Mouse (Mus musculus) cerebellum, adult 11 months (tissue): Measurements from ENCODE around the gene Cyb5d2.

ENCODE experiments used
- DNase-seq: peaks from one replicate; pipeline ENCODE4 v3.0.0; 2022

The Cyb5d2 gene

DNA sequence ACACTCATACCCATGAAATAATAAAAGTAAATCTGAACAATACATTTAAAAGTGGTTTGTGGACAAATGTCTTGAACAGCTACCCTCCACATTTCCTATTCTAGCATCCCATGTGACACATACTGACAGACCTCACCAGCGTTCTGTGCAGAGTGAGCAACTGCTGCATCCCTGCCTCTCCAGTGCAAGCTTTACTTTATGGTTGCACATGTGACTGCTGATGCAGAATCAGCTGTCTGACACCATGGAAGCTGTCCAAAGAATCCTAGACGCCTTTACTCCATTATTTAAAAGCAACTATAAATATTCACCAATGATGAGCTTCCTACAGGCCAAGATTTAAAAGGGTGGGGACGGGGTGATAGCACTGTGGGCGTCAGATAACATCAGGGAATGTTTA lies 24.5 kb downstream of the Cyb5d2 start:
- no peak for DNase-seq

- no peak for DNase-seq
These were observed 25.1 kb downstream of the Cyb5d2 start for GRCm38 (mm10) chr11:72770816-72771215.

DNA sequence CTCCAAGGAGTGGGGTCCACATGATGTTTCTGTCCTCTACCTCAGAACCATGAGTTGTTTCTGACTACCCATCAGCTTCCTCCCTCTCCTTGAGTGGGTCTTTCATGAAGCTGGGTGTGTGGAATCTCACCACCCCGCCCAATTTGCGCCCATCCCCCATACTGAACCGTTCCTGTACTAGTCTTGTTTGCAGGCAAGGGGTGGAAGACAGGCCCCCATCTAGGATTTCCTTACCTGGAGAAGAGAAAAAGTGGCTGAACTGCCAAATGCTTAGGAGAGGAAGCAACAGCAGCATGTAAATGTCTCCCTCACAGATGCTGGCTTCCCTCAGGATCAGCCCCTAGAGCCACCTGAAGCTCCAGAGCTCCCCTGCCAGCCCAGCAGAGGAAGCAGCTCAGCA lies 25.6 kb downstream of the Cyb5d2 start:
- no peak for DNase-seq

DNA sequence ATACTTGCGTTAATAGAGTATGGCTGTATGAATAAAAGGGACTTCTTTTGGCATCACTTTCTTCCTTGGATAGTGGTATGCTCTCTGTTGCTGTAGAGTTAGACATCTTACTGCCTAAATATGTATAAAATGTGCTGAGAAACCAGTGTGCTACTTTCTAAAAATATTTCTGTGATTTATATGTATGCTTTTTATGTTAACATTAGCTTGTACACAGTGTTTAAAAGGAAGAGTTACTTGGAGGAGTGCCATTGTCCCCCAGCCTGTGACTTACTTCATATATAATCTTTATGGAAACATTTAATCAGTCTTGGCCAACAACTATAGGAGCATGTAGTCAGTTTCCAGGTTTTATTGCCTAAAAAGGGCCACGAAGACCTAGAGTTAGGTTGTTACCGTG lies 26.9 kb downstream of the Cyb5d2 start:
- no peak for DNase-seq

GRCm38 (mm10) chr11:72767716-72768115 lies 28.2 kb downstream of the Cyb5d2 start:
- no peak for DNase-seq

DNA sequence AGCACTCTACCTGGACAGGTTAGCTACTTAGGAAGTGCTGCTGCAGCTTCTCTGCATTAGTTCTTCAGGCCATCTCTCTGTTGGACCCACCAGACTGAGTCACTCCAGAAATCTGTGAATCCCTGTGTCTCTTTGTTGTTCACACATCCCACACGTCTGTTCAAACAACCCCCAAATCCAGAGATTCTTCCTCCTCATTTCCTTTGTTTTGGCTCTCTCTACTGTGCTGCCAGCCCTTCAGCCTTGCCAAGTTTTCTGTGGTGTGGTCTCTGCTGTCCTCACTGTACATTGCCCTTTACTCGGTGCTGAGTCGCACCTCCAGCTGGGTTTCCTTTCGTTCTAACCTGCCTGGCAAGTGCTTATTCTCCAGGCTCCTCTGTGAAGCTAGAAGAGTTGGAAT lies 31.7 kb downstream of the Cyb5d2 start:
- DNase-seq: no peak

DNA sequence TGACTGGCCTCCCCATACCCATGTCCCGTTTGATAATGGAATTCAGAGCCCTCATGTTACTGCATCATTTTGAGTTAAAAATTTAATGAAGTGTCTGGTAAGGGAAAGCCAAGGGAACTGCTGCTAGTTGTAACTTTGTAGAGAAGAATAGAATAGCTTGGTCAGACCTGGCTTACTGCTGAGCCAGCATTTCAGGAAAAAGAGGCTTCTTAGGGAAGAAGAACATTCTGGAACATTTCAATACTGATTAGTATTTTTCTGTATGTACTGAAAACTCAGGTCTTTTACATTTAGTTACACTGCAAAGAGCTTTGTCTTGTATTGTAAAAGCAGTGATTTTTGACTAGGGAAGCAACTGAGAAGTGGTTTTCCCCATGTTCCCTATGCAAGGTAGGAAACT lies 35.2 kb downstream of the Cyb5d2 start:
- no peak for DNase-seq

- DNase-seq: no peak
These were observed 36.4 kb downstream of the Cyb5d2 start for GRCm38 (mm10) chr11:72759581-72759980.

DNA sequence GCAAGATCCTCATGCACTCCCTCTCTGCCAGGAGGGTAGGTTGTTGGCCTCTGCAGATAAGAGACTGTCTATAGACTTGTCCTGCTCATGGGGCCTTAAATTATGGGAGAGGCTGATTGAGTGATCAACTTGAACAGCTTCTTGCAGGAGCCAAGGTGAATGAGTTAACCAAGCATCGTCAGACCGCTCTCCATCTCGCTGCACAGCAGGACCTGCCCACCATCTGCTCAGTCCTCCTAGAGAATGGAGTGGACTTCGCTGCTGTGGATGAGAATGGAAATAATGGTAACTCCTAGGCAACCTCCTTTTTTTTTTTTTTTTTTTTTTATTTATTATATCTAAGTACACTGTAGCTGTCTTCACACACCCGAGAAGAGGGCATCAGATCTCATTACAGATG lies 37.6 kb downstream of the Cyb5d2 start:
- DNase-seq: no peak

GRCm38 (mm10) chr11:72751956-72752355 lies 44.0 kb downstream of the Cyb5d2 start:
- DNase-seq: no peak

GRCm38 (mm10) chr11:72739048-72739447 lies 56.9 kb downstream of the Cyb5d2 start:
- DNase-seq: no peak

DNA sequence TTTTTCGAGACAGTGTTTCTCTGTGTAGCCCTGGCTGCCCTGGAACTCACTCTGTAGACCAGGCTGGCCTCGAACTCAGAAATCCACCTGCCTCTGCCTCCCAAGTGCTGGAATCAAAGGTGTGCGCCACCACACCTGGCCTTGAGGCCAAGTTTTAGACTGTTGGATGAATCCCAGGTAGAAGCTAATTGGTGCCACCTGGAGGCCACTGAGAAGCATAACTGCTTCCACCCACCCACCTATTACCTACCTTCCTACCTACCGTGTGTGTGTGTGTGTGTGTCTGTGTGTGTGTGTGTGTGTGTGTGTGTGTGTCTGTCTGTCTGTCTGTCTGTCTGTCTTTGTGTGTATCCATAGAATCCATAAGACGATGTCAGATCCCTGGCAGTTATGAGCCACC lies 58.4 kb downstream of the Cyb5d2 start:
- peak; percentile 5 for DNase-seq

DNA sequence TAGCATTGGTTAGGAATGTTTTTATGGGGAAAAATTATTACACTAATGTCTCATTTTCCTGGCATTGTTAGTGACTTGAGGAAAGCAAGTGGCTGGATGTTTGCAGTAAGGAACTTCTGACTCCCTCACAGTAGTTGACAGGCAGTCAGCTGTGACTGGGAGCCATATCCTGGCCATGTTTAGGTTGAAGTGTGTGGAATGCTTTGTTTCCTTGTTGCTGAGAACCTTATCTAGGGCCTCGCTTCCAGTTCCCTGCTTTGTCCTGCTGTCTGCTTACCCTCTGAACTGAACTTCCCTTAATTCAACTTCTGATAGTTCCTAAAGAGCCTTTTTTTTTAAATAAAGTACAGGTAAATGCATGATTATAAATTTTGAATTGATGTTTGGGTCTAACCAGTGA lies 59.6 kb downstream of the Cyb5d2 start:
- no peak for DNase-seq

DNA sequence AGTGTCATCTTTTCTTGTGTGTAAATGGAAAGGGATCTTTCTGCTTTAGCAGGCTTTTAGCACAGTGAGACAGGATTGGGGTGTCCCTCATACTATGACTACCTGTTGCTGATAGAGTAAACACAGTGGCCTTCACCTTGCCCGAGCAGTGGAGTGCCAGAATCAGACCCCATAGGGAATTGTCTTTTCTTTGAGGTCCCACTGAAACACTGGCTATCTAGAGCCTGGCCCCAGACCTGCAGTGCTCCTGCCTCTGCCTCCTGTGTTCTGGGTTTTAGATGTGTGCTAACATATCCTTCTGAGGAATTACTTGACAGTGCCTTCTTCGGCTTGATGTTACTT lies 60.5 kb downstream of the Cyb5d2 start:
- DNase-seq: no peak

DNA sequence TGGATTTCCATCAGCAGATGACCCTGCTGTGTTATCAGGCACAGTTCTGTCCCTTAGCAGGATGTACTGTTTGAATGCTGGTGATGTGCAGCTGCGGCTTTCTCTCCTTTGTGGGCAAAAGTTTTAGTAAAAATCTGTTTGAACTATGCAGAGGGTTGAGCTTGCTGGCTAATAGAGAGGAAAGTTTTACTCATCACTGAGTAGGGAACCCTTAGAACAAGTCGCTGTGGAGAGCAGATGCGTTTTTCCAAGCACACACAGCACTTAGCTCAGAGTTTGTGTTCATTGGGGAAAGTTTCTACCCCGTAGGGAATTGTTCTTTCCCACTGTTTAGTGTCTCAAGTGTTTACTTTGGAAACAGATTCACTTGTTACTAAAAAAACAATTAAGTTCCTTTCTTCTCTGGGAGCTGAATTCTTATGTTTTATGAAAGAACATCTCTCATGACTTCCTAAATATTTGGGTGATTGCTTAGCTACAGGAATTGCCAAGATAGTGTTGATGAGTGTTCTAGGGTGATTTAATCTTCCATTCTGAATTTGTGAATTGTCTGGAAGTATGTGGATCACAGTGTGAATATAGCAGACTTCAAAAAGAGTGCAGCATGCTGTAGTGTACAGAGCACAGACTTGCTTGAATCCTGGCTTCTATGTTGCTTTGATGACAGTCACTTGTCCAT lies 61.0 kb downstream of the Cyb5d2 start:
- no peak for DNase-seq

- DNase-seq: no peak
These were observed 62.2 kb downstream of the Cyb5d2 start for GRCm38 (mm10) chr11:72733736-72734135.
